Mouse (Mus musculus) forebrain, embryonic 11.5 days (tissue): ENCODE data around the gene Ccdc173. TPM values are rescaled to one million over a fixed set of nuclear protein-coding genes. Genes with fewer than 3 reads are reported as not detected.

Experiments
- ATAC-seq: fragments of 200-750 bp; cut with Nextera tagmentation; replicated peaks from 2 replicates; pipeline ENCODE4 v1.8.0; 2017; ENCODE audit warnings: moderate TSS enrichment; ENCODE audit not compliant: low FRiP score
- DNase-seq: peaks from one replicate; pipeline ENCODE4 v3.0.0-alpha.2; 2017; ENCODE audit warnings: low spot score
- H3K27ac ChIP-seq: fragments of 300-500 bp; sonication (generic); 2 replicates; pipeline ENCODE4 v1.5.1; 2014; ENCODE audit warnings: low read depth, low read length
- H3K27me3 ChIP-seq: fragments of 300-500 bp; sonication (generic); 2 replicates; pipeline ENCODE4 v1.6.1; 2014; ENCODE audit warnings: mild to moderate bottlenecking, low read length, mixed read lengths; ENCODE audit not compliant: control insufficient read depth, insufficient read depth
- H3K36me3 ChIP-seq: fragments of 300-500 bp; sonication (generic); 2 replicates; pipeline ENCODE4 v1.6.1; 2014; ENCODE audit warnings: mild to moderate bottlenecking, low read length, moderate library complexity, mixed read lengths; ENCODE audit not compliant: control insufficient read depth, insufficient read depth
- H3K4me1 ChIP-seq: fragments of 300-500 bp; sonication (generic); replicated peaks from 2 replicates; pipeline ENCODE4 v1.6.1; 2014; ENCODE audit warnings: low read length, mixed read lengths; ENCODE audit not compliant: control insufficient read depth, insufficient read depth
- H3K4me2 ChIP-seq: fragments of 300-500 bp; sonication (generic); 2 replicates; pipeline ENCODE4 v1.6.1; 2014; ENCODE audit warnings: low read depth, mild to moderate bottlenecking, low read length, moderate library complexity, mixed read lengths; ENCODE audit not compliant: severe bottlenecking
- H3K4me3 ChIP-seq: fragments of 300-500 bp; sonication (generic); 2 replicates; pipeline ENCODE4 v1.5.1; 2014; ENCODE audit warnings: low read depth, low read length
- H3K9ac ChIP-seq: fragments of 300-500 bp; sonication (generic); 2 replicates; pipeline ENCODE4 v1.6.1; 2014; ENCODE audit warnings: low read length
- H3K9me3 ChIP-seq: fragments of 300-500 bp; sonication (generic); 2 replicates; pipeline ENCODE4 v1.6.1; 2016; ENCODE audit warnings: low read length, mixed read lengths; ENCODE audit not compliant: control insufficient read depth
- WGBS: fragments of 180-500 bp; shearing (Covaris S2); extraction: QIAGEN DNeasy Blood & Tissue Kit; methylation state at CpG from one replicate; pipeline ENCODE4 v1.1.7; 2014; 5-methylcytosine and 5-hydroxymethylcytosine counted together
- polyA plus RNA-seq: library from polyadenylated mRNA; unstranded; fragments of >200 nt; fragmentation: Nextera tagmentation; extraction: Ambion mirVana; gene quantifications from 2 replicates; pipeline ENCODE4 v1.2.1, GENCODE M21; 2014

Ccdc173 gene
- polyA plus RNA-seq, 1 experiment from 2014 or later = 4.8 TPM

DNA sequence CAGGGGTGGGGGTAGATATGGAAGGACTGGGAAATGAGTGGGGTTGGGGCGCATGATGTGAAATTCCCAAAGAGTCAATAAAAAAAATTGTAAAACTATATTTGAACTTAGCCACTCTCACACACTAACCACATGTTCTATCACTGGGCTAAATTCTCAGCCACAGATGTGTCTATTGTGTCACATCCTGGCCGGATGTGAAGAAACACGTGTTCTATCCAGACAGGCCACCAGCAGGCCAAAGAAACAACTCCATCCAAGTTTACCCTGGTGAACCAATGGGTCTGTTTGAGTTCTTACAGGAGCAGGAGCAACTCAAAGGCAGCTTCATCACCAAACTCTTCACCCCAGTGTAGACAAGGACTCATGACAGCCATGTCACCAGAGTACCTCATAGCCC lies 72.9 kb downstream of the Ccdc173 start:
- 86% methylated on average over 3 of the region's 3 CpGs for WGBS
- Histone ChIP-seq H3K4me2 (no peak overlapping the region), H3K27ac (no peak overlapping the region), H3K27me3 (no peaks in the 10 kb centered on the region), H3K4me3 (no peak overlapping the region), H3K9me3 (no peaks in the 10 kb centered on the region), H3K36me3 (no peaks in the 10 kb centered on the region), H3K9ac (no peak overlapping the region), H3K4me1 (no peaks in the 10 kb centered on the region)
- ATAC-seq = no peak
- no peak for DNase-seq

DNA sequence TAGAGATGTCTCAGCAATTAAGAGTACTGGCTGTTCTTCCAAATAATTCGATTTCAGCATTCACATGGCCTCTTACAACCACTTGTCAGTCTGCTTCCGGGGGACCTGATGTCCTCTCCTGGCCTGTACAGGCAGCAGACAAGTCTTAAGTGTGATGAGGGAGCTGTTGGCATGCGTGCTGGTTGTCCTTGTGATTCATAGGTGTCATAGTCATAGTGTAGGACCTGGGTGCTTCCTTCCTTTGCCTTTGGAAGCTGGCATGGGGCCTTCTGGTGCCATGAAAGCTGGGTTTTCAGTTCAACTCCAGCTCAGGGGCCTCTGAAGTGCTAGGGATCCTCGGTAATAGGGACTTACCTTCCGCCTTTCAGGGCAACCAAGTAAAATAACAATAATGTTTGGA lies 75.2 kb downstream of the Ccdc173 start:
- no peak for DNase-seq
- Histone ChIP-seq H3K4me2 (no peak overlapping the region), H3K27me3 (no peaks in the 10 kb centered on the region), H3K4me1 (no peaks in the 10 kb centered on the region), H3K4me3 (no peak overlapping the region), H3K9me3 (no peaks in the 10 kb centered on the region), H3K9ac (no peak overlapping the region), H3K36me3 (no peaks in the 10 kb centered on the region), H3K27ac (no peak overlapping the region)
- 79% methylated on average over 5 of the region's 5 CpGs for WGBS
- ATAC-seq = no peak

DNA sequence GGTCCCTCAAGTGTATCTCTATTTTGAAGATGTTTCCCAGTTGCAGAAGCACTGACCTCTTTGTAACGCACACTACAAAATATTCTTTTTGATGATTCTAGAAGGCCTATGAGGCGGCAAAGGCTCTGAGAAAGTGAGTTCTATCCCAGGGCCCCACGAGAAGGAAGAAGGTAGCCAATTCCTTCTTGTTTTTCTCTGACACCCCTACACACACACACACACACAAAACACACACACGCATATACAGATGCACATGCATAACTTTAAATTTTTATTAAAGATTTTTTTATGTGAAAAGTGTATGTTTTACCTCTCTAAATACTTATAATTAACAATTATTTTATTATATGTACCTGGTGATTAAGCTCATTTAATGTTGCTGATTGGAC lies 75.8 kb downstream of the Ccdc173 start:
- Histone ChIP-seq H3K4me2 (peak overlapping the region; percentile 74), H3K4me1 (no peaks in the 10 kb centered on the region), H3K9me3 (no peaks in the 10 kb centered on the region), H3K9ac (no peak overlapping the region), H3K36me3 (no peaks in the 10 kb centered on the region), H3K4me3 (peak overlapping the region; percentile 64), H3K27me3 (no peaks in the 10 kb centered on the region), H3K27ac (no peak overlapping the region)
- peak; percentile 47; the same call in 1 of the 2 replicates for ATAC-seq
- DNase-seq = no peak
- 33% methylated on average over 4 of the region's 4 CpGs for WGBS

DNA sequence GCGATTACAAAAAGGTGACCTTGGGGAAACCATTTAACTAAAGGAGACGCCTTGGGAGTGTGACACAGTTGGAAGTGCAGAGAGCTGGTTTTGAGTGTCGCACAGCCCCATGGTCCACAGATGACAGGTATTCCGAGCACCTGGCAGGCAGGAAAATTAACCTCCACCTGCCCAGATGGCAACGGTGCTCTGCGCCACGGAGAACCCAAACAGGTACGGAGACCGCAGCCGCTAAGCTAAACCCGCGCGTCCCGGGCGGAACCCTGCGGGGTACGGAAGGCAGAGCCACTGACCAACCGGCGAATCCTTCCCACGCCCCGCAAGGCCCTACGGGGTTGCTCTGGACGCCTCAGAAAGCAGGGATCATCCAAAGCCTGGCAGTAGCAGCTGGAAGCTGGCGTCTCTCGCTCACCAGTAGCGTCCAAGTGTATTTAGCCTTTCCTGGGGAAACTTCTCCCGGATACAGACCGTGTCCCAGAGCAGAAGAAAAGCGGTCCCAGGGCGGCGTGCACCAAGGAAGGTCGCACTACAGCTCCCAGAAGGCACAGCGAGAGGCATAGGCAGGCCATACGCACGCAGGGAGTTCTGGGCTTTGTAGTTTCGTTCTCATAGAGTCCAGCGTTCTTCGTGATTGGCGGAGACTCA lies 76.3 kb downstream of the Ccdc173 start, which contains the start of gene Fastkd1:
TSS of gene Fastkd1 (minus strand) at position 536 of the 645 bp plus-strand sequence.
- peak within 1 kb of the TSS; percentile 74 for H3K4me2 ChIP-seq
- DNase-seq = peak; percentile 86
- H3K4me1 ChIP-seq = no peaks in the 10 kb centered on the region
- no peaks in the 10 kb centered on the region for H3K9me3 ChIP-seq
- under 1% methylated on average over 39 of the region's 39 CpGs for WGBS
- peak within 1 kb of the TSS; percentile 64 for H3K4me3 ChIP-seq
- H3K9ac ChIP-seq = peak within 1 kb of the TSS; percentile 70
- ATAC-seq = peak; percentile 99
- no peaks in the 10 kb centered on the region for H3K36me3 ChIP-seq
- no peak within 1 kb of the TSS for H3K27ac ChIP-seq
- H3K27me3 ChIP-seq = no peaks in the 10 kb centered on the region

DNA sequence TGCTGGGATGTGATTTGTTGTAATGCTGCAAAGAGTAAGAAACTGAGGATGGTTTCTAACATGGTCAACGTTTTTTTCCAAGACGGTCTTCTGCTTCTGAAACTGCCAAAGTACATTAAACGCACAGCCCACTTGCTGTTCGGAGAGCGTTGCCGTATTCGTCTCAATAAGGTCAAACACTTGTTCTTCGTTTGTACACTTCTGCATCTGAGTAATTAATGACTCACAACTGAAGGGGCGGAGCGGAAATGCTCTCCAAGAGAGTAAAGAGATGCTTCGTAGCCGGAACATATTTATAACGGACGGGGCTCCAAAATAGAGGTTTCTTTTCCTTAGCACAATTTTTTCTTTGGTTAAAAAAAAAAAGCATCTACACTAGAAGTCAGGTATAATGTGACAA lies 77.2 kb downstream of the Ccdc173 start:
- Histone ChIP-seq H3K27ac (no peak overlapping the region), H3K27me3 (no peaks in the 10 kb centered on the region), H3K9ac (no peak overlapping the region), H3K4me3 (no peak overlapping the region), H3K36me3 (no peaks in the 10 kb centered on the region), H3K4me2 (no peak overlapping the region), H3K4me1 (no peaks in the 10 kb centered on the region), H3K9me3 (no peaks in the 10 kb centered on the region)
- 91% methylated on average over 14 of the region's 14 CpGs for WGBS
- ATAC-seq = no peak
- DNase-seq = no peak

Other genes starting within 250 kb of the Ccdc173 start
- 3.0 and 3.1 TPM in 2 replicates for gene Lrp2, start 203.5 kb downstream of the Ccdc173 start, polyA plus RNA-seq
- gene Bbs5, start 142.4 kb downstream of the Ccdc173 start, polyA plus RNA-seq = 11.0 and 18.8 TPM in 2 replicates
- gene Klhl41, start 119.5 kb downstream of the Ccdc173 start, polyA plus RNA-seq = 0.13 and 0.15 TPM in 2 replicates
- gene Fastkd1, start 76.1 kb downstream of the Ccdc173 start, polyA plus RNA-seq = 22.3 and 22.7 TPM in 2 replicates
- 135 and 146 TPM in 2 replicates for gene Ppig, start 67.0 kb downstream of the Ccdc173 start, polyA plus RNA-seq
- gene Phospho2, start within 50 bp of the Ccdc173 start, polyA plus RNA-seq = 34.5 and 39.1 TPM in 2 replicates
- gene Klhl23, start 32.4 kb upstream of the Ccdc173 start, polyA plus RNA-seq = 36.3 and 36.7 TPM in 2 replicates
- 405 and 430 TPM in 2 replicates for gene Ssb, start 72.0 kb upstream of the Ccdc173 start, polyA plus RNA-seq
- gene Mettl5, start 96.0 kb upstream of the Ccdc173 start, polyA plus RNA-seq = 43.1 and 45.1 TPM in 2 replicates
- gene Ubr3, start 107.7 kb upstream of the Ccdc173 start, polyA plus RNA-seq = 14.0 and 19.6 TPM in 2 replicates
- 0.07 TPM in 1 of 2 replicates, not detected in the other for gene Myo3b, start 249.6 kb upstream of the Ccdc173 start, polyA plus RNA-seq